Mouse (Mus musculus) limb, embryonic 10.5 days (tissue): ENCODE results near the gene D630045J12Rik. TPM values are rescaled to one million over a fixed set of nuclear protein-coding genes. Genes with fewer than 3 reads are reported as not detected.
A peak's percentile ranks its signal among the peaks of the same experiment; 100 is the strongest.

Source experiments
- DNase-seq: peaks from one replicate; pipeline ENCODE4 v3.0.0-alpha.2; 2017; ENCODE audit warnings: low spot score
- H3K27ac ChIP-seq: fragments of 300-500 bp; sonication (generic); 2 replicates; pipeline ENCODE4 v1.5.1; 2016; ENCODE audit warnings: mild to moderate bottlenecking
- H3K27me3 ChIP-seq: fragments of 300-500 bp; sonication (generic); 2 replicates; pipeline ENCODE4 v1.6.1; 2016; ENCODE audit warnings: low read depth, mild to moderate bottlenecking; ENCODE audit not compliant: poor library complexity, severe bottlenecking
- H3K36me3 ChIP-seq: fragments of 300-500 bp; sonication (generic); 2 replicates; pipeline ENCODE4 v1.6.1; 2016; ENCODE audit warnings: mild to moderate bottlenecking, moderate library complexity
- H3K4me1 ChIP-seq: fragments of 300-500 bp; sonication (generic); 2 replicates; pipeline ENCODE4 v1.6.1; 2016
- H3K4me3 ChIP-seq: fragments of 300-500 bp; sonication (generic); 2 replicates; pipeline ENCODE4 v1.5.1; 2016; ENCODE audit warnings: mild to moderate bottlenecking, moderate library complexity
- H3K9me3 ChIP-seq: fragments of 300-500 bp; sonication (generic); replicated peaks from 2 replicates; pipeline ENCODE4 v1.6.1; 2016; ENCODE audit warnings: mild to moderate bottlenecking
- WGBS: fragments of 180-500 bp; shearing (Covaris S2); methylation state at CpG from one replicate; pipeline ENCODE4 v1.1.7; 2016; 5-methylcytosine and 5-hydroxymethylcytosine counted together
- polyA plus RNA-seq: library from polyadenylated mRNA; unstranded; fragments of >200 nt; fragmentation: Nextera tagmentation; extraction: Ambion mirVana; gene quantifications from 2 replicates; pipeline ENCODE4 v1.2.1, GENCODE M21; 2016

Gene D630045J12Rik
- polyA plus RNA-seq, 1 experiment from 2014 or later = 8.5 TPM

- Histone ChIP-seq H3K4me3 (no peak overlapping the region), H3K9me3 (no peaks in the 10 kb centered on the region), H3K4me1 (peaks cover 17% of the 10 kb centered on the region), H3K27me3 (no peaks in the 10 kb centered on the region), H3K27ac (no peak overlapping the region), H3K36me3 (no peaks in the 10 kb centered on the region; the same call in 1 of the 2 replicates)
- DNase-seq = no peak
- WGBS = 86% methylated on average over 7 of the region's 7 CpGs
Observed at GRCm38 (mm10) chr6:38235991-38236658, 17.7 kb downstream of the D630045J12Rik start.

- no peak for DNase-seq
- no peaks in the 10 kb centered on the region for H3K27me3 ChIP-seq
- H3K4me1 ChIP-seq = peaks cover 17% of the 10 kb centered on the region
- no peaks in the 10 kb centered on the region for H3K9me3 ChIP-seq
- peaks cover 7% of the 10 kb centered on the region for H3K36me3 ChIP-seq
- 91% methylated on average over 3 of the region's 3 CpGs for WGBS
- no peak overlapping the region for H3K27ac ChIP-seq
- H3K4me3 ChIP-seq = no peak overlapping the region
Observed at GRCm38 (mm10) chr6:38233803-38234202, 20.0 kb downstream of the D630045J12Rik start.

DNA sequence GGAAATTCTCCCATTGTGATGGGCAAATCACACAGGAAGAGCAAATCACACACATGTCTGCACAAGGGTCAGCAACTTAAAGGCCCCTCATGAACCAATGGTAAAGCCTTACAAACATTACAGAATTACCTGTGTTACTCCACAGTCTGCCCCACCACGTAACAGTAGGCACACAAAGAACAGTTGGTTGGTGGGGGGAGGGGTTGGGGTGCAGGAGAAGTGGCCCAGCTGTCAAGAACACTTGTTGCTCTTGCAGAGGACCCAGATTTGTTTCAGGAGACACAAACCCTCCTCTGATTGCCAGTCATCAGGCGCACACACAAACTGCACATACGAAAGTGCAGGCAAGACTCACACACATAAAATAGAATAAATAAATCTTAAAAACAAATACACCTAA, 20.9 kb downstream of the D630045J12Rik start:
- Histone ChIP-seq H3K27me3 (no peaks in the 10 kb centered on the region), H3K4me3 (no peak overlapping the region), H3K27ac (no peak overlapping the region), H3K4me1 (peaks cover 17% of the 10 kb centered on the region), H3K9me3 (no peaks in the 10 kb centered on the region), H3K36me3 (peaks cover 11% of the 10 kb centered on the region)
- DNase-seq = no peak
- whole genome bisulfite sequencing = 82% methylated on average over 3 of the region's 3 CpGs

DNA sequence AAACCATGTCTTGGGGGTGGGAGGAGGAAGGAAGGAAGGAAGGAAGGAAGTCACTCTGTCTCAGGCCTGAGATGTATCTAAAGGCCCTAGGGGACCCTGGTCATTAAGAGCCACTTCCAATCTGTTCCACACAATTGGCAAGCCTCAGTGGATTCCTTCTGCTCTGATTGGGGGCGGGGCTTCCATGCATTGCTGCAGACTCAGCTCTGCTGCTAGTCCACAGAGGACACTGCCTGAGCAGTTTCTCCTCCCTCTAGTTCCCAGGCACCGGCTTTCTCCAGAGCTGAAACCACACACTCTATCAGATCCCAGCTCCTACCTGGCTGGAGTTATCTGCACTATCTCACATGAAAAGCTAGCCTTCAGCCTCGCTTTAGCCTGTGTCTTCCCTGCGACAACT, 21.8 kb downstream of the D630045J12Rik start:
- H3K27me3 ChIP-seq = no peaks in the 10 kb centered on the region
- H3K4me1 ChIP-seq = peaks cover 17% of the 10 kb centered on the region
- 72% methylated on average over 4 of the region's 4 CpGs for WGBS
- peaks cover 11% of the 10 kb centered on the region for H3K36me3 ChIP-seq
- H3K9me3 ChIP-seq = no peaks in the 10 kb centered on the region
- H3K4me3 ChIP-seq = no peak overlapping the region
- H3K27ac ChIP-seq = no peak overlapping the region
- no peak for DNase-seq

GRCm38 (mm10) chr6:38224079-38224478, 29.7 kb downstream of the D630045J12Rik start:
- H3K4me1 ChIP-seq = 0 out of 2 replicates have a peak, but pooled peaks cover 6% of the 10 kb centered on the region
- H3K27ac ChIP-seq = no peak overlapping the region
- peaks cover 7% of the 10 kb centered on the region for H3K36me3 ChIP-seq
- H3K27me3 ChIP-seq = no peaks in the 10 kb centered on the region
- no peaks in the 10 kb centered on the region for H3K9me3 ChIP-seq
- 38% methylated on average over 1 of the region's 1 CpGs for WGBS
- H3K4me3 ChIP-seq = no peak overlapping the region
- no peak for DNase-seq

DNA sequence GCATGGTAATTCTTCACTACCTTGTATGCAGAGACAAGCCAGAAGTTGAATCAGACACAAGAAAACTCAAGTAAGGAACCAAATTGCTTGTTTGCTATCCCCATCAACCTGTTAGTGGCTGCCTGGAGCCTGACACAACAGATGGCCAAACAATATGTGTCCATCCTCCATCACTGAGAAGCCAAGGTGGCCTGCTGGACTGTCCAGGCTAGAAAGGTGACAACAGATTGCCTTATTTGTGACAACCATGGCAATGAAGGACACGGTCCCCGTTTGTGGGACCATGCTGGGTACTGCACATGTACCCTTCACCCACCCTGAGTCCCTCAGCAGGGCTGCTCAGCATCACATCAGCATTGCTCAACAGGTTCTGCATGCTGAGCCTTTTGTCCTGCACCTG, 34.5 kb downstream of the D630045J12Rik start:
- H3K36me3 ChIP-seq = 0 out of 2 replicates have a peak, but pooled peaks cover 3% of the 10 kb centered on the region
- H3K27me3 ChIP-seq = no peaks in the 10 kb centered on the region
- no peak overlapping the region for H3K27ac ChIP-seq
- DNase-seq = no peak
- H3K9me3 ChIP-seq = no peaks in the 10 kb centered on the region
- H3K4me3 ChIP-seq = no peak overlapping the region
- WGBS = 85% methylated on average over 2 of the region's 2 CpGs
- H3K4me1 ChIP-seq = 0 out of 2 replicates have a peak, but pooled peaks cover 3% of the 10 kb centered on the region

GRCm38 (mm10) chr6:38215448-38216110, 38.2 kb downstream of the D630045J12Rik start:
- no peak for DNase-seq
- no peak overlapping the region for H3K4me3 ChIP-seq
- no peak overlapping the region for H3K27ac ChIP-seq
- H3K36me3 ChIP-seq = peaks cover 19% of the 10 kb centered on the region
- H3K4me1 ChIP-seq = no peaks in the 10 kb centered on the region
- H3K9me3 ChIP-seq = peaks cover 6% of the 10 kb centered on the region; the same call in 1 of the 2 replicates
- WGBS = 83% methylated on average over 14 of the region's 14 CpGs
- no peaks in the 10 kb centered on the region for H3K27me3 ChIP-seq

DNA sequence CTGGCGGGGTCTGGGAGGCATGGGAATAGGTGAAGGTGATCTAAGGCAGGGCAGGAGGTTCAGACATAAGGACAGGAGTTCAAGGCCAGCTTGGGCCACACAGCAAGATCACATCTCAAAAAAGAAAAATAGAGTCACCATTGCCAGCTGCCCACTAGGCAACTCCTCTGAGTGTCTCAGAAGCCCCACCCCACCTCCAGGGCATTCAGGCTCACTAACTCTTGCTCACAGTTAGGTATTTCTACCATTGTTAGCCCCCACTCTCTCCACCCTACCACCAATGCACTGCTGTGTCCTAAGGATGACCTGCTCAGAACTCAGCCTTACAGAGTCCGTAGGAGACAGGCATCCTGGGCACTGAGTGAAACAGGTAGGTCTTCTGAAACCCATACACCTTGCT, 46.2 kb downstream of the D630045J12Rik start:
- WGBS = 73% methylated on average over 2 of the region's 2 CpGs
- H3K4me1 ChIP-seq = peaks cover 42% of the 10 kb centered on the region
- no peak overlapping the region for H3K4me3 ChIP-seq
- H3K27me3 ChIP-seq = no peaks in the 10 kb centered on the region
- peaks cover 21% of the 10 kb centered on the region for H3K36me3 ChIP-seq
- no peak for DNase-seq
- H3K27ac ChIP-seq = no peak overlapping the region
- H3K9me3 ChIP-seq = peaks cover 4% of the 10 kb centered on the region; the same call in 1 of the 2 replicates

DNA sequence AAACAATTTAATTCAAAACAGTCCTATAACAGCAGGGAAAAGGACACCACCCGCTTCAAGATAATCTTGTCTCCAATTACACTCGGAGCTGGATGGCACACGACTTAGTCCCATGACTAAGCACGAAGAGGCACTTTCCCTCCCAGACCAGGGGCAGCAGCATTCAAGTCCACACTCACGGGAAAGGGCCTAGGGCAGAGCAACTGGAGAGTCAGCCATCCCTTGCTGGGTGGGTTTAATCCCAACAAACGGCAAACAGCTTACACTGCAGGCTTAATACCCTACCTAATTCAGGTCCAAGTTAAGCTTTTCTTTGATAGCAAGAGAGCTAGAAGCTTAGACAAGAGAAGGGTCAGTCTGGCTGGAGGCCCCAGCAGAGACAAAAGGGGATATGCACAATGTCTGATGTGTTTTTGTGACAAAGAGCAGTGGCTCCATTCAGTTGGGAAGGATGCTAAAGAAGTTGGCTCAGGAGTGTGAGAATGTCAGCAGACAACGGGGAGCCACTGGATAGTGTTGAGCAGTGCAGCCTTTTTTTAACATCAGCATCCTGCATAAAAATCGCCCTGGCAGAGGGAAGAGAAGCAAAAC, 46.8 kb downstream of the D630045J12Rik start:
- Histone ChIP-seq H3K36me3 (peaks cover 15% of the 10 kb centered on the region), H3K27me3 (no peaks in the 10 kb centered on the region), H3K9me3 (no peaks in the 10 kb centered on the region), H3K27ac (peak overlapping the region; percentile 63), H3K4me3 (no peak overlapping the region), H3K4me1 (peaks cover 42% of the 10 kb centered on the region)
- 11% methylated on average over 8 of the region's 8 CpGs for WGBS
- DNase-seq = no peak

DNA sequence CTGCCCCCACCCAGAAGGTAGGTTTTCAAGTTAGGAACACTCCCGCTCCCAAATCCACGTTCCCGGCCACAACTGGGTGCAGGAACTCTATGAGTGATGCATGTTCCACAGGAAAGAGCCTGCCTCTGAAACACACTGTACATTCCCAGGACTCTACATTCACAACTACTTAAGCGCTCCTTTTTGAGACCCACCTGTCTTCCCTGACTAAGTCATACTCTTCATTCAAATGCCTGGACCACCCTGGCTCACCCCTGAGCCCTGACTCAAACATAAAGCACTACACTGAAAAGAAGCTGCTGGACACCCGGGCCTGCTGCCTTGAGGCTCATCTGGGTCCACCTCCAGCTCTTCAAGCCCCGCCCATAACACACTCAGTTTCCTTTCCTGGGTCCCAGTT, 48.4 kb downstream of the D630045J12Rik start:
- no peaks in the 10 kb centered on the region for H3K27me3 ChIP-seq
- H3K36me3 ChIP-seq = peaks cover 14% of the 10 kb centered on the region
- H3K4me3 ChIP-seq = no peak overlapping the region
- H3K9me3 ChIP-seq = no peaks in the 10 kb centered on the region
- no peak for DNase-seq
- H3K27ac ChIP-seq = peak overlapping the region; percentile 63; the same call in 1 of the 2 replicates
- H3K4me1 ChIP-seq = peaks cover 42% of the 10 kb centered on the region
- 88% methylated on average over 6 of the region's 6 CpGs for WGBS

GRCm38 (mm10) chr6:38203820-38204219, 50.0 kb downstream of the D630045J12Rik start:
- 52% methylated on average over 4 of the region's 4 CpGs for WGBS
- Histone ChIP-seq H3K9me3 (no peaks in the 10 kb centered on the region), H3K27me3 (no peaks in the 10 kb centered on the region), H3K36me3 (peaks cover 2% of the 10 kb centered on the region; the same call in 1 of the 2 replicates), H3K27ac (0 out of 2 replicates have a peak overlapping the region, but pooled peaks have one; percentile 14), H3K4me1 (peaks cover 46% of the 10 kb centered on the region), H3K4me3 (no peak overlapping the region)
- DNase-seq = no peak

GRCm38 (mm10) chr6:38202816-38203215, 51.0 kb downstream of the D630045J12Rik start:
- WGBS = 84% methylated on average over 12 of the region's 12 CpGs
- Histone ChIP-seq H3K4me3 (no peak overlapping the region), H3K9me3 (no peaks in the 10 kb centered on the region), H3K27ac (no peak overlapping the region), H3K36me3 (no peaks in the 10 kb centered on the region), H3K4me1 (peaks cover 47% of the 10 kb centered on the region), H3K27me3 (no peaks in the 10 kb centered on the region)
- DNase-seq = no peak

DNA sequence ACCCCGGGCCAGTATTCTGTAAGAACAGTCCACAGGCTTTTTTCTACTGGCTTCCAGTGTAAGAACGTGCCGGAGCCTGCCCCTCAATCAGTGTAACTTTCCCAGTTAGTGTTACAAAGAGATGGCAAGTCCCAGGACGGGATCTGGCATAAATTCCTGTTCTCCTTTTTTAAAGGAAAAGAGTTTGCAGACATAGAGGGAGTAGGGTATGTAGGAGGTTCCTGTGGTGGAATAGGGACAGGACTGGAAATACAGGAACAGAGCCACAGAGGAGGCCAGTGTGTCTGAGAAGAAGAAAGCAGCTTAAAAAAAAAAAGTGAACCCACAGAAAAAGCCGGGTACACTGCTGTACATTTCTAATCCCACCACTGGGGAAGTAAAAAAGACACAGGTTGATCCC, 52.3 kb downstream of the D630045J12Rik start:
- Histone ChIP-seq H3K4me3 (no peak overlapping the region), H3K36me3 (peaks cover 6% of the 10 kb centered on the region), H3K9me3 (no peaks in the 10 kb centered on the region), H3K4me1 (peaks cover 34% of the 10 kb centered on the region), H3K27me3 (no peaks in the 10 kb centered on the region), H3K27ac (no peak overlapping the region)
- DNase-seq = no peak
- 84% methylated on average over 5 of the region's 5 CpGs for WGBS
